Mouse (Mus musculus): ENCODE measurements at regions not wholly inside any gene's neighbourhood (a gene's known extent, or its start where the extent isn't known, plus 50 kb on each side); places are given as distances from the start of the nearest gene placed in this dataset.

DNA sequence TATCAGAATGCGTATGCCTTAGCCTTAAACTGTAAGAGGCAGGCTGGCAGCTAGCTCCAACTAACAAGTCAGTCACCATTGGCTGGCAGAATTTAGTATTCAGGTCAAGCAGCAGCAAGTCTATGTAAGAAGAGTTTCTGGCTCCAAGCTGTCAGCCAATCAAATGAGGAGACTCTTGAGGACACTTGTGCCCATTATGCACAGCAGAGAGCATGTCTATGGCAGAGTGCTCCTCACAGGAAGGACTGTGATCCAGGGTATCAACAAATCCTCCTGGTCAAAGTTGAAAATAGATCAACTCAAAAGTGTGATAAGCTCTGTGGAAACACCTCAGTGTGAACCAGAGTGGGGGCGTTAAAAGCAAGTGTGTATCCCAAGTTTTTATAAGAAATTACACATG lies 156.0 kb upstream of the Speer2 start:
- no peak for TF ChIP-seq POLR2A (IDR thresholded peaks at IDR 0.05; ENCODE audit: control insufficient read depth in 1 of 2, insufficient read depth in 1 of 2, low read depth in 1 of 2, low read length in 2 of 2, poor library complexity in 1 of 2)
- TF ChIP-seq CTCF (IDR thresholded peaks at IDR 0.05 in 2 of 3, conservative IDR thresholded peaks at IDR 0.05 in 1 of 3; ENCODE audit: control insufficient read depth in 1 of 3, insufficient read depth in 1 of 3, low read depth in 2 of 3, low read length in 3 of 3, poor library complexity in 1 of 3, severe bottlenecking in 1 of 3), result no peak
- no peak for TF ChIP-seq CHD2 (IDR thresholded peaks at IDR 0.05; ENCODE audit: low read length)
- no peak for TF ChIP-seq MAZ (IDR thresholded peaks at IDR 0.05; ENCODE audit: low read depth, low read length)
- TF ChIP-seq POLR2AphosphoS5 (IDR thresholded peaks at IDR 0.05; ENCODE audit: borderline replicate concordance, low read depth, low read length), result no peak
- no peak for TF ChIP-seq MAX (IDR thresholded peaks at IDR 0.05; ENCODE audit: low read length)
- no peak for TF ChIP-seq USF2 (IDR thresholded peaks at IDR 0.05; ENCODE audit: borderline replicate concordance in 1 of 2, insufficient read depth in 1 of 2, low read depth in 1 of 2, low read length in 2 of 2)
- no peak for TF ChIP-seq USF1 (IDR thresholded peaks at IDR 0.05; ENCODE audit: low read depth, low read length)
- no peak for TF ChIP-seq MEF2A (IDR thresholded peaks at IDR 0.05; ENCODE audit: extremely low read depth, insufficient replicate concordance, low read depth, low read length, poor library complexity, severe bottlenecking)
- no peak for TF ChIP-seq NRF1 (IDR thresholded peaks at IDR 0.05; ENCODE audit: insufficient read depth, low read depth, low read length, poor library complexity, severe bottlenecking)
- no peak for TF ChIP-seq MYB (IDR thresholded peaks at IDR 0.05; ENCODE audit: low read depth, low read length)
- TF ChIP-seq EP300 (IDR thresholded peaks at IDR 0.05; ENCODE audit: low read depth in 1 of 2, low read length in 2 of 2), result no peak
- TF ChIP-seq BHLHE40 (IDR thresholded peaks at IDR 0.05; ENCODE audit: borderline replicate concordance, low read depth, low read length), result no peak

All from MEL (cell line).